Mouse (Mus musculus) cerebellum, postnatal 4 days (tissue): ENCODE data around the gene Krtcap2.
A peak's percentile ranks its signal among the peaks of the same experiment; 100 is the strongest.
"Not testable (repeated sequence)": the region's sequence is repeated elsewhere in the genome, so short reads cannot be mapped to it uniquely, and the experiment has no call there.

Source experiments
- DNase-seq, 2 experiments: peaks; one replicate each; pipeline ENCODE4 v3.0.0; 2022; ENCODE audit warnings: low spot score in 2 of 2, mixed read lengths in 1 of 2

Krtcap2 gene

GRCm38 (mm10) chr3:89245688-89246171 is at the start of gene Krtcap2:
Krtcap2 (plus strand) TSS chr3:89245966.
- DNase-seq: peak in 1 of 2 experiments; percentile 63

- peak; percentile 76 to 88 for DNase-seq
Measured at GRCm38 (mm10) chr3:89195979-89196877, 49.5 kb upstream of the Krtcap2 start.

GRCm38 (mm10) chr3:89199839-89200238 is 45.9 kb upstream of the Krtcap2 start:
- no peak for DNase-seq

GRCm38 (mm10) chr3:89202253-89203141 is 43.3 kb upstream of the Krtcap2 start, which contains the start of gene Gba:
Gba (plus strand) TSS chr3:89202928.
- DNase-seq: peak; percentile 78 to 85

GRCm38 (mm10) chr3:89203142-89203514 is 42.6 kb upstream of the Krtcap2 start:
- DNase-seq: no peak

- DNase-seq: no peak
Measured at GRCm38 (mm10) chr3:89206079-89206478, 39.7 kb upstream of the Krtcap2 start.

GRCm38 (mm10) chr3:89206695-89207094 is 39.1 kb upstream of the Krtcap2 start:
- DNase-seq: no peak

- DNase-seq: no peak
Measured at GRCm38 (mm10) chr3:89208075-89208657, 37.6 kb upstream of the Krtcap2 start.

GRCm38 (mm10) chr3:89208736-89209135 is 37.0 kb upstream of the Krtcap2 start:
- no peak for DNase-seq

- no peak for DNase-seq
Measured at GRCm38 (mm10) chr3:89209731-89210130, 36.0 kb upstream of the Krtcap2 start.

GRCm38 (mm10) chr3:89210162-89210561 is 35.6 kb upstream of the Krtcap2 start:
- DNase-seq: no peak

GRCm38 (mm10) chr3:89210731-89211130 is 35.0 kb upstream of the Krtcap2 start:
- no peak for DNase-seq

- DNase-seq: peak; percentile 74 to 92
Measured at GRCm38 (mm10) chr3:89213803-89214530, 31.8 kb upstream of the Krtcap2 start.

- no peak for DNase-seq
Measured at GRCm38 (mm10) chr3:89214681-89215411, 30.9 kb upstream of the Krtcap2 start, which contains the start of gene Thbs3. Thbs3 (plus strand) TSS chr3:89215180.

- peak; percentile 80 to 84 for DNase-seq
Measured at GRCm38 (mm10) chr3:89215853-89216252, 29.9 kb upstream of the Krtcap2 start.

- DNase-seq: not testable (repeated sequence)
Measured at GRCm38 (mm10) chr3:89216407-89216806, 29.4 kb upstream of the Krtcap2 start.

GRCm38 (mm10) chr3:89218271-89218670 is 27.5 kb upstream of the Krtcap2 start:
- no peak for DNase-seq

GRCm38 (mm10) chr3:89219546-89219945 is 26.2 kb upstream of the Krtcap2 start:
- no peak for DNase-seq

GRCm38 (mm10) chr3:89221167-89221566 is 24.6 kb upstream of the Krtcap2 start:
- no peak for DNase-seq

GRCm38 (mm10) chr3:89224796-89225195 is 21.0 kb upstream of the Krtcap2 start:
- DNase-seq: no peak
